Mouse (Mus musculus) cerebellum, adult 2 months (tissue): ENCODE results near the gene Cnih3. TPM values are rescaled to one million over a fixed set of nuclear protein-coding genes. Genes with fewer than 3 reads are reported as not detected.

ENCODE experiments used
- DNase-seq, 2 experiments: peaks; one replicate each; pipeline ENCODE4 v3.0.0; 2021
- H3K27ac ChIP-seq: fragments of 200-500 bp; 2 replicates; pipeline ENCODE4 v1.5.1; 2012; ENCODE audit warnings: low read length, control low read depth, inconsistent platforms; ENCODE audit not compliant: insufficient read depth
- H3K27me3 ChIP-seq: fragments of 200-500 bp; 2 replicates; pipeline ENCODE4 v1.6.1; 2012; ENCODE audit warnings: inconsistent platforms, mild to moderate bottlenecking, low read length, moderate library complexity; ENCODE audit not compliant: control insufficient read depth, insufficient read depth
- H3K4me1 ChIP-seq: fragments of 200-500 bp; 2 replicates; pipeline ENCODE4 v1.6.1; 2011; ENCODE audit warnings: low read length; ENCODE audit not compliant: control insufficient read depth, insufficient read depth
- H3K4me3 ChIP-seq: fragments of 200-500 bp; replicated peaks from 2 replicates; pipeline ENCODE3; 2011; ENCODE audit warnings: mild to moderate bottlenecking, low read depth, low read length, control low read depth; ENCODE audit not compliant: insufficient read depth
- CTCF ChIP-seq: fragments of 200-500 bp; IDR thresholded peaks from 2 replicates; pipeline ENCODE4 v1.5.1; 2011; ENCODE audit warnings: low read depth, mild to moderate bottlenecking, control low read depth, low read length, moderate library complexity, borderline replicate concordance; ENCODE audit not compliant: insufficient read depth
- POLR2A ChIP-seq: fragments of 200-500 bp; IDR thresholded peaks from 2 replicates; pipeline ENCODE4 v1.6.1; 2011; ENCODE audit warnings: low read length, control low read depth, borderline replicate concordance; ENCODE audit not compliant: insufficient read depth
- WGBS: fragments of 180-500 bp; shearing (Covaris S2); methylation state at CpG from one replicate; pipeline ENCODE4 v1.1.7; 2018; 5-methylcytosine and 5-hydroxymethylcytosine counted together
- polyA plus RNA-seq: library from polyadenylated mRNA; depleted of rRNA; stranded (reverse); fragments of >200 nt; gene quantifications from 2 replicates; pipeline ENCODE4 v1.2.3, GENCODE M21; 2012

The Cnih3 gene
- polyA plus RNA-seq, 1 experiment: 6.9 TPM

DNA sequence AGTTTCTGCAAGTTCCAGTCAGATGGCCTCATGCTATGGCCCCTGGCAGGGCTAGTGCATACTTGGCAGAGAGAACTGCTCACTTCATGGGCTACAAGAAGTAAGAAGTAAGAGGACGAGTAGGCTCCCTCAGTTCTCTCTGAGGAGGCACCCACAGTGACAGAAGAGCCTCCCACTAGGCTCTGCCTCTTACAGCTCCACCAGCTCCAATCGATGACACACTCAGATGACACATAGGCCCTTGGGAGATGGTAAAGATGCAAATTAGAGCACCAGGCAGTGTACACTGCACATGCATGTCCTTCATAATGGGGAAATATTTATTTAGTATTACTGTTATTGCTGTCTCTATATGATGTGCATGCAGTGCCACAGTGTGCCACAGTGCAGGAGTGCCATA is 62.6 kb downstream of the Cnih3 start:
- H3K27ac ChIP-seq: no peak overlapping the region
- H3K4me1 ChIP-seq: no peaks in the 10 kb centered on the region
- DNase-seq: no peak
- WGBS: 66% methylated on average over 2 of the region's 2 CpGs
- H3K4me3 ChIP-seq: no peak overlapping the region
- no peak for TF ChIP-seq CTCF
- TF ChIP-seq POLR2A: no peak
- no peaks in the 10 kb centered on the region for H3K27me3 ChIP-seq

DNA sequence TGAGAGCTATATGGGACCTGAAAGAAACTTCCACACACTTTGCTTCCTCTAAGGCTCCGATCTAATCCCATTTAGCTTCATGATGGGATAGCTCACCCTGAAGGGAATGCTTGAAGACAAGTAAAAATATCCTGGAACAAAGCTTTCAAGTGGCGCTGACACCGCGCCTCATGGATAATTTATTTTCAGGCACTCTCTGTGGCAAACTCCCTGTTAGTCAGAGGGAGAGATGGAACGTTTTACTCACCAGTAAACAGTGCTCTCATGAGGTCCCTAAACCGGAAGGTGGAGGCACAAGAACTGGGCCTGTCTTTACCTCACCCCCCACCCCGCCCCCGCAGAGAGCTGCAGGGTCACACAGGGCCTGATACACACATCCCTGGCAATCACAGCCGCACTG is 64.4 kb downstream of the Cnih3 start:
- TF ChIP-seq POLR2A (no peak), CTCF (no peak)
- H3K4me3 ChIP-seq: no peak overlapping the region

GRCm38 (mm10) chr1:181417937-181418523 is 65.6 kb downstream of the Cnih3 start:
- Histone ChIP-seq H3K27ac (no peak overlapping the region), H3K27me3 (no peaks in the 10 kb centered on the region), H3K4me1 (peaks cover 3% of the 10 kb centered on the region; the same call in 1 of the 2 replicates), H3K4me3 (no peak overlapping the region)
- WGBS: 44% methylated on average over 6 of the region's 6 CpGs
- no peak for TF ChIP-seq POLR2A
- no peak for TF ChIP-seq CTCF
- DNase-seq: peak in 1 of 2 experiments; percentile 38

More for the DNA sequence above, 64.4 kb downstream of the Cnih3 start:
- Histone ChIP-seq H3K27ac (no peak overlapping the region), H3K27me3 (no peaks in the 10 kb centered on the region), H3K4me1 (peaks cover 3% of the 10 kb centered on the region; the same call in 1 of the 2 replicates)
- DNase-seq: no peak
- WGBS: 94% methylated on average over 9 of the region's 9 CpGs

DNA sequence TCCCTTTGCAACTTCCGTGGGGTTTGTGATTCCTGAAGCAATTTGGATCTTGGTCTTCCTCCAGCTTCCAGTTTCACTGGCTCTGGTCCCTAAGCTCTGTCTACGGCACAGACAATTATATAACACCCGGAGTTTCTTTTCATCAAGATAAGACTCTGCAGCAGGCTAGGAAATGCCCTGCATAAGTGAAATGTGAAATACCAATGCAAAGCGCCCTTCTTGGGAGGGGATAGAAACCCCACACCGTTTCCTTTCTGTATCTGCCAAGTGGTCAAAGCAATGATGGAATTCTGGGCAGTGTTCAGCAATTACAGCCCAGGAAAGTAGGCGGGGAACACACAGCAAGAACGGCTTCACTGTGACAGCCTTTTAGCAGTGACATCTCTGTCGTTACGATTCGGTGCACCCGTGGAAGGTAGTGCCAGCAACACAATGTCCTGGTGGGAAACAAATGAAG is 67.7 kb downstream of the Cnih3 start:
- 10% methylated on average over 11 of the region's 11 CpGs for WGBS
- Histone ChIP-seq H3K27me3 (no peaks in the 10 kb centered on the region), H3K27ac (no peak overlapping the region), H3K4me1 (peaks cover 3% of the 10 kb centered on the region; the same call in 1 of the 2 replicates), H3K4me3 (no peak overlapping the region)
- TF ChIP-seq POLR2A (no peak), CTCF (no peak)
- no peak for DNase-seq

DNA sequence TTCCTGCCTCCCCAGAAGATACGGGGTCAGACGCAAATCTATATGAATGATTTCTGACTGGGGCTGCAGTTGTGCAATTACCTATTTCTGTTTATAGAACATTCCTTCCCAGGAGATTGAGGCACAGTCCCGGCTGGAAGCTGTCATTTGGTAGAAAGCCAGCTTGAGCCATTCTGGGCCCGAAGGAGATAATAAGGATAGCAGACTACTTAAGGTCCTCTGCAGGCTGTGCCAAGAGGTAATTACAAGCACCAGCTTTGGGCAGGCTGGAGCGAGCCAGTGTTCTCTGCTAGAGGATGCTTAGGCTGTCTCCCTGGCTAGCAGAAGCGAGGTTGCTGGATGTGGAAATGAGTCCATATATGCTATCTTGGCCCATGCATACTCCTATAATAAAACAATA is 70.4 kb downstream of the Cnih3 start:
- Histone ChIP-seq H3K27ac (no peak overlapping the region), H3K4me1 (peaks cover 3% of the 10 kb centered on the region; the same call in 1 of the 2 replicates), H3K27me3 (no peaks in the 10 kb centered on the region), H3K4me3 (no peak overlapping the region)
- DNase-seq: no peak
- 53% methylated on average over 6 of the region's 6 CpGs for WGBS
- TF ChIP-seq CTCF (no peak), POLR2A (no peak)

- no peak overlapping the region for H3K4me3 ChIP-seq
- no peaks in the 10 kb centered on the region; the same call in 1 of the 2 replicates for H3K27me3 ChIP-seq
- DNase-seq: no peak
- H3K27ac ChIP-seq: no peak overlapping the region
- H3K4me1 ChIP-seq: peaks cover 3% of the 10 kb centered on the region; the same call in 1 of the 2 replicates
- over 99% methylated on average over 3 of the region's 3 CpGs for WGBS
- TF ChIP-seq CTCF (no peak), POLR2A (no peak)
Measured at GRCm38 (mm10) chr1:181424922-181425321, 72.5 kb downstream of the Cnih3 start.

- Histone ChIP-seq H3K4me3 (no peak overlapping the region), H3K27me3 (no peaks in the 10 kb centered on the region; the same call in 1 of the 2 replicates), H3K27ac (no peak overlapping the region), H3K4me1 (peaks cover under 1% of the 10 kb centered on the region; the same call in 1 of the 2 replicates)
- DNase-seq: no peak
- 90% methylated on average over 3 of the region's 3 CpGs for WGBS
- no peak for TF ChIP-seq CTCF
- TF ChIP-seq POLR2A: no peak
Measured at GRCm38 (mm10) chr1:181425388-181425787, 73.0 kb downstream of the Cnih3 start.

DNA sequence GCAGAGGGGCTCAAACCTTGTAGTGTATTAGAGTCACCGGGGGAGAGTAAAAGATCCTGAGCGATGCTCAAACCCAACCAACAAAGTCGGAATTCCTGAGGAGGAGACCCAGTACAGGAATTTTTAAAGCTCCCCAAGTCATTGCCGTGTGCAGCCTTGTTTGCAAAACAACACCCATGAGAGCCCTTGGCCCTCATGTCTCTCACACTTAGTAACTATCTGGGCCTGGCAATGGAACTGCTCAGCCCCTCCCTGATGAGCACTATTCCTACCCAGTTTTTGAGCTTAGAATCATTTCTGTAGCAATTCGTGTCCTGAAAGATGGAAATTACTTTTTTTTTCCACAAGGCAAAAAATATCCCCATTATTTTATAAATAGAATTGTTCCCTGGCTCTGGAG is 74.0 kb downstream of the Cnih3 start:
- no peaks in the 10 kb centered on the region; the same call in 1 of the 2 replicates for H3K27me3 ChIP-seq
- no peak for TF ChIP-seq CTCF
- no peak for TF ChIP-seq POLR2A
- no peak for DNase-seq
- H3K4me3 ChIP-seq: no peak overlapping the region
- 88% methylated on average over 5 of the region's 5 CpGs for WGBS
- H3K4me1 ChIP-seq: no peaks in the 10 kb centered on the region
- no peak overlapping the region for H3K27ac ChIP-seq
